Mouse (Mus musculus) kidney, postnatal 4 days (tissue): ENCODE data around the gene Fzd2.
A peak's percentile ranks its signal among the peaks of the same experiment; 100 is the strongest.

Source experiments
- DNase-seq, 2 experiments: peaks; one replicate each; pipeline ENCODE4 v3.0.0; 2021; ENCODE audit warnings: mixed read lengths in 2 of 2

Gene Fzd2

GRCm38 (mm10) chr11:102623876-102624789, 19.9 kb downstream of the Fzd2 start:
- peak; percentile 83 to 90 for DNase-seq

DNA sequence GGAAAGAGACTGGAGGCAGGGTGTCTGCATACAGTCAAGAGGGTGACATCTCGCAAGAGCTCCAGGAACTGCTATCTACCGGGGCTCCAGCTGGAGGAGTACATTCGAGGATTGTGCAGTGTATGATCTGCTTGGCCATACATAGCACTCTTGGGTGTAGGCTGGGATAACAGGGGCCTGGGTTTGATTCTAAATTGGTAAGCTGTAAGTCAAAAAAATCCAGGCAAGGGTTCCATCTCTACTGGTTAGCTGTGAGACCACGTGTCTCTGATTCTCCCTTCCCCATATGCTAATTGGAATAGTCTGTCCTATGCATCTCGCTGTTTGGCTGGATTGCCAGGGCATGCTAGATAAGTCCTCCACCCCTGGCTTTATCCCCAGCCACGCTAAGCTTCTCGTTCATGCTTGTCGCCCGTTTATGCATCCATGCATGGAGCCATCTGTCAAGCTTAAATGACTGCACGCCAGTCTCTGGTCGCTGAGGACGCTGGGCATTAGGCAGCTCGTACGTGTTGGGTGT, 20.8 kb downstream of the Fzd2 start:
- peak; percentile 30 to 34 for DNase-seq

- DNase-seq, result no peak
Observed at GRCm38 (mm10) chr11:102627171-102627931, 23.2 kb downstream of the Fzd2 start.

DNA sequence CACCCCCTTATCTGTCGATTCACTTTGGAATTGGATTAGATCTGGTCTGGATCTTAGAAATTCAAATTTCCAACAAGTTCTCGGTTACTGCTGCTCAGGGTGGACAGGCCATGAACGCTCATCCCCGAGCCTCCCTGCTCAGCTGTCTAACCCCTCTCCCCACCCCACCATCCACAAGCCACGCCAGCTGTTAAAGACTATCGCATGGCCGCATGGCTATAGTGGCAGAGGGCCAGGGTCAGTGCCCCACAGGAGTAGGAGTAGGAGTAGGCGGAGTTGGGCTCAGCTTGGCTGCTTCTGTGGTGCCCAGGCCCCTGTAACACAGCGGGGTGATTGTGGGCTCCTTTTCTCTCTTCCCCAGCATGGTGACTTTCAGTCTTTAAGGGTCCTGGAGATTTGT, 24.3 kb downstream of the Fzd2 start:
- DNase-seq, result peak in 1 of 2 experiments; percentile 47

- DNase-seq, result no peak
Observed at GRCm38 (mm10) chr11:102629375-102629774, 25.2 kb downstream of the Fzd2 start.

DNA sequence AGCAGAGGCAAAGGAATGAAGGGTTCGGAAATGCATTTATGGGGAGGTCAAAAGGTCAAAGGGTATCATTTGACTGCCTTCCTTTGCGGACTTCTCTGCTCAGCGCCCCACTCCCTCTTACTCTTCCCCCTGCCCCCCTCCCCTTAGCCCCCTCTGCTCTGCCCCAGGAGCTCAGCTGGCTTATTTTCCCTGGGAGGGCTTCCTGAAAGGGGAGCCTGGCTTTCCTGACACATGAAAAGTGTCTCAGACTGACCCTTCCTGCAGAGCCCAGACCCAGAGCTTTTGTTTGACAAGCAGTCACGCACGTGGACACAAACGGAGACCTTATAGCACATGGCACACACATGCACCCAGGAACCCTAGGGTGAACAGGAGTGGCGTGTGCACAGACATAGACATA, 26.5 kb downstream of the Fzd2 start:
- DNase-seq, result no peak

DNA sequence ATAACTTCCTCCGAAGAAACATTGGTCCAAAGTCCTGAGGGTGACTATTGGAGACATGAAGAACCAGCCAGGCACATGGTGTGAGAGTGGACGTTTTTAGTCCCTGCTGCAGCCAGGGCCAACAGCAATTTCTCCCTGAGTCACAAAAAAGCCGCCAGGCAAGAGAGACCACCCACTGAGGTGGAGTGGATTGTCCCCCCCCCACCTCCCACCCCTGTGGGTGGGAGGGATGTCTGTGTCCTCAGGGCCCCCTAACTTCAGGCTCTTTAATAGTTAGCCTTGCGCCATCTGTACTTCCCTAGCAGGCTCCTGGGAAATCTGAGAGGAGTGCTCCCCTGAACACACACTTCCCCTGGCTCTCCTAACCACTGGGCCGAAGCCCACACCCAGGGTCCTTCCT, 27.0 kb downstream of the Fzd2 start:
- DNase-seq, result peak in 1 of 2 experiments; percentile 22

DNA sequence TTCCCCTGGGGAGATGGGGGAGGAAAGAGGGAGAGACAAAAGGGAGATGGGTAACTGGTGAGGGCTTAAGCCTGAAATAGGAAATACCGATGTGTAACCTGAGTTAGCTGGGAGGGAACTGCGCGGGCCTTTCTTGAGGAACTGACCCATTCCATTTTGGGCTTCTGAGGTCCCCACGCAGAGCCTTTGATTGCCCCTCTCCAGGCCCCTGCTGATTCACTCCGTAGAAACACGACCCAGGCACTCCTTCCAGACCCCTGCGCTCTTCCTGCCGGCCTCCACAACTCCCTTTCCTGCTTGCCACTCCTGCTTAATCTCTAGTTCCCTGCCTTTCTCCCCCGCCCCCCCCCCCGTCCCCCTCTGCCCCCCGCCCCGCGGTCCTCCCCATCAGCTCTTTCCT, 28.5 kb downstream of the Fzd2 start:
- peak in 1 of 2 experiments; percentile 16 for DNase-seq

DNA sequence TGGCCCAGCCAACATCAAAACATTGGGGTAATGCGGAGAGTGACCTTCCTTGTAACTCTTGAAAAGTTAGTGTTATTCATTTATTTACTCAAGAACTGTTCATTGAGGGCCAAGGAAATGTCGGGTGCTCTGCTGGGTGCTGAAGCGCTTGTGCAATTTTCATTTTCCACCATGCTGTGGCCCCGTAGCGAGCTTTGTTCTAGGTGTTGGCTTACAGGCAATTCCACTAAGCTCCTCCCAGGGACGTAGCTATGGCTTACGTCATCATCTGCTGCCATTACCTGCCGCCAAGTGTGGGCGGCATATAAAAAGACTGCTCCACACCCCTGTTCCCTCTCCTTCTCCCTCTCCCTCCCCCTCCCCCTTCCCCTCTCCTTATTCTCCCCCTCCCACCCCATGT, 29.2 kb downstream of the Fzd2 start:
- DNase-seq, result peak in 1 of 2 experiments; percentile 22

- DNase-seq, result no peak
Observed at GRCm38 (mm10) chr11:102636887-102637286, 32.7 kb downstream of the Fzd2 start.

GRCm38 (mm10) chr11:102643891-102644382, 39.7 kb downstream of the Fzd2 start:
- peak in 1 of 2 experiments; percentile 36 for DNase-seq

- DNase-seq, result no peak
Observed at GRCm38 (mm10) chr11:102646226-102646625, 42.0 kb downstream of the Fzd2 start.

DNA sequence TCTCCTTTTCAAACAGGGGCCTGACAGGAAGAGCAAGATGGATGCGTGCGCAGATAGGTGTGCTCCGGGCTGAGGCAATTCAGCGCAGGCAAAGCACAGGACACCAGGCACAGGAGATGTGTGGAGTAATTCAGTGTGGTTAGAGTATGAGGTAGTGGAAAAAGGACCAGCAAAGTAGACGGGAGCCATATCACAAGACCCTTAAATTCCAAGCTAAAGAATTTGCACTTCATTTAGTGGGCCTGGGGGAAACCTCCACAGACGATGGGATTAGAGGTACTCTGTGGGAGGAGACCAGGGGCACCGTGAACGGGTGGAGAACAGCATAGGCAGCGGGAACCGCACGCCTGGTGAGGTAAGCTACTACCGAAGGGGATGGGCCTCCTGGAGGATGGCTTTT, 43.7 kb downstream of the Fzd2 start:
- DNase-seq, result no peak

GRCm38 (mm10) chr11:102651381-102651780, 47.2 kb downstream of the Fzd2 start:
- DNase-seq, result peak; percentile 85 to 86

GRCm38 (mm10) chr11:102652844-102653243, 48.6 kb downstream of the Fzd2 start:
- peak; percentile 42 to 61 for DNase-seq

GRCm38 (mm10) chr11:102655888-102656287, 51.7 kb downstream of the Fzd2 start:
- DNase-seq, result peak in 1 of 2 experiments; percentile 28

DNA sequence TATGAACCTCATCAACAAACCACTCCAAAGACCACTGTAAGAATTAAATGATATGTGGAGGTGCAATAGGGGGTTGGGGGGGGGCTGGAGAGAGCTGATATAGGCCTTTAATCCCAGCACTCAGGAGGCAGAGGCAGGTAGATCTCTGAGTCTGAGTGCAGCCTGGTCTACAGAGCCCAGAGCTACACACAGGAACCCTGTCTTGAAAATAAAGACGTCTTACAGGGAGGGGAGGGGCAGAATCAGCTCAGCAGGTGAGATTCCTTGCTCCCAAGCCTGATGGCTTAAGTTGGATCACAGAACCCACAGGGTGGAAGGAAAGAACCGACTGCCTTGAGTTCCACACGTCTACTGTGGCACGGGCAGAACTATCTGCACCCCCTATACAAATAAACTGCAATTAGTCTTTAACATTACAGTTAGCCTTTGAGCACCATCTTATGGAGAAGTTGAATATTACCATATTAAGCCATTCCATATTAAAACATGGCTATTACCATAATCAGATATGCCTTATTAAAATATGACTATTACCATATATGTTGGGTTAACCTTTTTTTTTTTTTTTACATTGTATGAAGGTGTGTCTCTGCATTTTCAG, 52.2 kb downstream of the Fzd2 start:
- DNase-seq, result no peak

DNA sequence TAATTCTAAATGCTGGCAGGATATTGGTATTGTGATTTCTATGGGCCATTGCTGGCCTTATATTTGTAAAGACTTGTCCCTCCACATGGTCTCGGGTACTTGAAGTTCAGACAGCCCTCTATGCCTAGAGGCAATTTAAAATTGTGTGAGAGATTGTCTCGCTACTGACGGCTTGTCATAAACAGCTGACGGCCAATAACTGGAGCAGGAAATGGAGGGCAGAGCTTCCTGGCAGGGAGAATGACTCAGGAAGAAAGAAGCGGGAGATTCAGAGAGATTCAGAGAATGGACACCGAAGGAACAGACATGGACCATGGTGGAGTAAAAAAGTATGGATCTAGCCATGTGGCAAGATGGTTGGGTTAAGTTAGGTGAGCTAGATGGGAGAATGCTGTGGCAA, 52.7 kb downstream of the Fzd2 start:
- DNase-seq, result no peak
